Mouse (Mus musculus) hindbrain, embryonic 15.5 days (tissue): ENCODE data around the gene Dnajc5. TPM values are rescaled to one million over a fixed set of nuclear protein-coding genes. Genes with fewer than 3 reads are reported as not detected.

ENCODE experiments used
- microRNA-seq: library from miRNA; unstranded; fragments of <30 nt; microRNA quantifications from one replicate; pipeline ENCODE4, GENCODE M21; 2016
- polyA plus RNA-seq: library from polyadenylated mRNA; unstranded; fragments of >200 nt; fragmentation: Nextera tagmentation; extraction: Ambion mirVana; gene quantifications from 2 replicates; pipeline ENCODE4 v1.2.1, GENCODE M21; 2015

Gene Dnajc5
- polyA plus RNA-seq, 1 experiment from 2014 or later, result 267 TPM

Small RNA genes lying within 50 kb of the gene (microRNA-seq; reads per million reads assigned to microRNA genes)
- gene Mir7006, result not detected

Other genes starting within 250 kb of the Dnajc5 start
- gene Gmeb2, start 232.4 kb upstream of the Dnajc5 start, polyA plus RNA-seq, result 14.9 and 15.1 TPM in 2 replicates
- 1,559 and 1,575 TPM in 2 replicates for gene Stmn3, start 206.0 kb upstream of the Dnajc5 start, polyA plus RNA-seq
- gene Rtel1, start 200.7 kb upstream of the Dnajc5 start, polyA plus RNA-seq, result 40.6 and 44.4 TPM in 2 replicates
- 77.0 and 84.9 TPM in 2 replicates for gene Zgpat, start 155.6 kb upstream of the Dnajc5 start, polyA plus RNA-seq
- 81.2 and 82.7 TPM in 2 replicates for gene Arfrp1, start 155.1 kb upstream of the Dnajc5 start, polyA plus RNA-seq
- 51.6 and 56.5 TPM in 2 replicates for gene Lime1, start 140.4 kb upstream of the Dnajc5 start, polyA plus RNA-seq
- 21.4 and 21.6 TPM in 2 replicates for gene Zbtb46, start 61.1 kb upstream of the Dnajc5 start, polyA plus RNA-seq
- 0.17 TPM in 1 of 2 replicates, not detected in the other for gene Abhd16b, start 27.3 kb upstream of the Dnajc5 start, polyA plus RNA-seq
- 117 and 118 TPM in 2 replicates for gene Tpd52l2, start 23.3 kb upstream of the Dnajc5 start, polyA plus RNA-seq
- gene Uckl1, start 64.4 kb downstream of the Dnajc5 start, polyA plus RNA-seq, result 61.2 and 62.0 TPM in 2 replicates
- gene Prpf6, start 71.4 kb downstream of the Dnajc5 start, polyA plus RNA-seq, result 59.3 and 60.3 TPM in 2 replicates
- gene Zfp512b, start 72.3 kb downstream of the Dnajc5 start, polyA plus RNA-seq, result 82.9 and 94.0 TPM in 2 replicates
- gene Samd10, start 78.7 kb downstream of the Dnajc5 start, polyA plus RNA-seq, result 186 and 200 TPM in 2 replicates
- not detected in 2 replicates for gene Gm29797, start 136.5 kb downstream of the Dnajc5 start, polyA plus RNA-seq
- 17.4 and 20.0 TPM in 2 replicates for gene Sox18, start 151.2 kb downstream of the Dnajc5 start, polyA plus RNA-seq
- gene Tcea2, start 159.8 kb downstream of the Dnajc5 start, polyA plus RNA-seq, result 38.5 and 46.8 TPM in 2 replicates
- 56.8 and 64.9 TPM in 2 replicates for gene Rgs19, start 173.5 kb downstream of the Dnajc5 start, polyA plus RNA-seq
- gene Lkaaear1, start 178.0 kb downstream of the Dnajc5 start, polyA plus RNA-seq, result not detected in 2 replicates
- gene Oprl1, start 194.5 kb downstream of the Dnajc5 start, polyA plus RNA-seq, result 83.9 and 86.4 TPM in 2 replicates
- gene Myt1, start 242.8 kb downstream of the Dnajc5 start, polyA plus RNA-seq, result 14.8 and 19.1 TPM in 2 replicates